Mouse (Mus musculus) limb, embryonic 12.5 days (tissue): ENCODE measurements around the gene Kmo. TPM values are rescaled to one million over a fixed set of nuclear protein-coding genes. Genes with fewer than 3 reads are reported as not detected.

Experiments
- ATAC-seq: fragments of 200-750 bp; cut with Nextera tagmentation; 2 replicates; pipeline ENCODE4 v1.8.0; 2017; ENCODE audit warnings: low read depth, moderate TSS enrichment; ENCODE audit not compliant: insufficient number of reproducible peaks, insufficient read depth, low FRiP score, low TSS enrichment
- H3K27ac ChIP-seq: fragments of 300-500 bp; sonication (generic); 2 replicates; pipeline ENCODE4 v1.5.1; 2016; ENCODE audit warnings: mild to moderate bottlenecking, moderate library complexity
- H3K27me3 ChIP-seq: fragments of 300-500 bp; sonication (generic); 2 replicates; pipeline ENCODE4 v1.6.1; 2016; ENCODE audit warnings: mild to moderate bottlenecking, moderate library complexity
- H3K36me3 ChIP-seq: fragments of 300-500 bp; sonication (generic); 2 replicates; pipeline ENCODE4 v1.6.1; 2016; ENCODE audit warnings: mild to moderate bottlenecking, moderate library complexity
- H3K4me1 ChIP-seq: fragments of 300-500 bp; sonication (generic); replicated peaks from 2 replicates; pipeline ENCODE4 v1.6.1; 2016
- H3K4me2 ChIP-seq: fragments of 300-500 bp; sonication (generic); 2 replicates; pipeline ENCODE4 v1.6.1; 2016; ENCODE audit warnings: mild to moderate bottlenecking, moderate library complexity
- H3K4me3 ChIP-seq: fragments of 300-500 bp; sonication (generic); replicated peaks from 2 replicates; pipeline ENCODE4 v1.5.1; 2016; ENCODE audit warnings: mild to moderate bottlenecking
- H3K9ac ChIP-seq: fragments of 300-500 bp; sonication (generic); replicated peaks from 2 replicates; pipeline ENCODE4 v1.6.1; 2016; ENCODE audit warnings: mild to moderate bottlenecking, moderate library complexity
- H3K9me3 ChIP-seq: fragments of 300-500 bp; sonication (generic); 2 replicates; pipeline ENCODE4 v1.6.1; 2016; ENCODE audit warnings: mild to moderate bottlenecking, moderate library complexity
- WGBS: fragments of 180-500 bp; shearing (Covaris S2); methylation state at CpG from one replicate; pipeline ENCODE4 v1.1.7; 2016; 5-methylcytosine and 5-hydroxymethylcytosine counted together
- polyA plus RNA-seq: library from polyadenylated mRNA; unstranded; fragments of >200 nt; fragmentation: Nextera tagmentation; extraction: Ambion mirVana; gene quantifications from 2 replicates; pipeline ENCODE4 v1.2.1, GENCODE M21; 2016

The Kmo gene
- polyA plus RNA-seq, 1 experiment from 2014 or later = 0.26 TPM

- H3K4me3 ChIP-seq = no peak overlapping the region
- H3K9ac ChIP-seq = no peak overlapping the region
- H3K4me2 ChIP-seq = no peak overlapping the region
- peaks cover 86% of the 10 kb centered on the region for H3K36me3 ChIP-seq
- H3K9me3 ChIP-seq = no peaks in the 10 kb centered on the region
- no peaks in the 10 kb centered on the region for H3K4me1 ChIP-seq
- H3K27me3 ChIP-seq = no peaks in the 10 kb centered on the region
- no peak overlapping the region for H3K27ac ChIP-seq
- 91% methylated on average over 6 of the region's 6 CpGs for WGBS
- no peak for ATAC-seq
These were observed 12.9 kb upstream of the Kmo start for GRCm38 (mm10) chr1:175607308-175607707.

- Histone ChIP-seq H3K9me3 (no peaks in the 10 kb centered on the region), H3K36me3 (peaks cover 87% of the 10 kb centered on the region), H3K4me2 (no peak overlapping the region), H3K9ac (no peak overlapping the region), H3K4me3 (no peak overlapping the region), H3K27ac (no peak overlapping the region), H3K27me3 (no peaks in the 10 kb centered on the region), H3K4me1 (no peaks in the 10 kb centered on the region)
- 93% methylated on average over 18 of the region's 18 CpGs for WGBS
- no peak for ATAC-seq
These were observed 12.2 kb upstream of the Kmo start for GRCm38 (mm10) chr1:175607838-175608585.

- H3K9me3 ChIP-seq = no peaks in the 10 kb centered on the region
- H3K27ac ChIP-seq = no peak overlapping the region
- H3K9ac ChIP-seq = no peak overlapping the region
- H3K36me3 ChIP-seq = peaks cover 87% of the 10 kb centered on the region
- H3K27me3 ChIP-seq = no peaks in the 10 kb centered on the region
- WGBS = 88% methylated on average over 3 of the region's 3 CpGs
- no peaks in the 10 kb centered on the region for H3K4me1 ChIP-seq
- no peak overlapping the region for H3K4me3 ChIP-seq
- H3K4me2 ChIP-seq = no peak overlapping the region
- no peak for ATAC-seq
These were observed 11.5 kb upstream of the Kmo start for GRCm38 (mm10) chr1:175608708-175609107.

GRCm38 (mm10) chr1:175614992-175615391 is 5.2 kb upstream of the Kmo start:
- H3K9me3 ChIP-seq = no peaks in the 10 kb centered on the region
- ATAC-seq = no peak
- no peaks in the 10 kb centered on the region for H3K4me1 ChIP-seq
- 92% methylated on average over 9 of the region's 9 CpGs for WGBS
- H3K4me2 ChIP-seq = no peak overlapping the region
- H3K9ac ChIP-seq = no peak overlapping the region
- no peaks in the 10 kb centered on the region for H3K27me3 ChIP-seq
- no peak overlapping the region for H3K4me3 ChIP-seq
- H3K27ac ChIP-seq = no peak overlapping the region
- H3K36me3 ChIP-seq = peaks cover 83% of the 10 kb centered on the region

GRCm38 (mm10) chr1:175623656-175624055 is 3.5 kb downstream of the Kmo start:
- Histone ChIP-seq H3K4me3 (no peak overlapping the region), H3K9me3 (no peaks in the 10 kb centered on the region), H3K4me1 (peaks cover 9% of the 10 kb centered on the region; the same call in 1 of the 2 replicates), H3K9ac (no peak overlapping the region), H3K4me2 (no peak overlapping the region), H3K27ac (no peak overlapping the region), H3K36me3 (peaks cover 9% of the 10 kb centered on the region), H3K27me3 (no peaks in the 10 kb centered on the region)
- no peak for ATAC-seq
- WGBS = 92% methylated on average over 6 of the region's 6 CpGs

- H3K4me3 ChIP-seq = peak within 1 kb of the TSS; percentile 68
- no peaks in the 10 kb centered on the region for H3K9me3 ChIP-seq
- no peaks in the 10 kb centered on the region for H3K27me3 ChIP-seq
- peak within 1 kb of the TSS; percentile 68 for H3K4me2 ChIP-seq
- peak within 1 kb of the TSS; percentile 90 for H3K27ac ChIP-seq
- no peaks in the 10 kb centered on the region for H3K36me3 ChIP-seq
- peak; percentile 100 for ATAC-seq
- peaks cover 9% of the 10 kb centered on the region; the same call in 1 of the 2 replicates for H3K4me1 ChIP-seq
- under 1% methylated on average over 58 of the region's 58 CpGs for WGBS
- peak within 1 kb of the TSS; percentile 85 for H3K9ac ChIP-seq
These were observed 5.2 kb downstream of the Kmo start, which contains the start of gene Fh1 for GRCm38 (mm10) chr1:175625257-175625879. TSS of gene Fh1 (minus strand) at chr1:175625635.

GRCm38 (mm10) chr1:175625990-175626692 is 6.0 kb downstream of the Kmo start:
- no peaks in the 10 kb centered on the region for H3K27me3 ChIP-seq
- H3K4me2 ChIP-seq = peak overlapping the region; percentile 60
- peak overlapping the region; percentile 68 for H3K4me3 ChIP-seq
- no peaks in the 10 kb centered on the region for H3K9me3 ChIP-seq
- H3K4me1 ChIP-seq = peaks cover 9% of the 10 kb centered on the region; the same call in 1 of the 2 replicates
- no peaks in the 10 kb centered on the region for H3K36me3 ChIP-seq
- peak overlapping the region; percentile 90 for H3K27ac ChIP-seq
- peak overlapping the region; percentile 52; the same call in 1 of the 2 replicates for H3K9ac ChIP-seq
- peak; percentile 14; the same call in 1 of the 2 replicates for ATAC-seq
- 82% methylated on average over 1 of the region's 1 CpGs for WGBS

GRCm38 (mm10) chr1:175629248-175629647 is 9.1 kb downstream of the Kmo start:
- Histone ChIP-seq H3K9me3 (no peaks in the 10 kb centered on the region), H3K27me3 (no peaks in the 10 kb centered on the region), H3K4me1 (peaks cover 5% of the 10 kb centered on the region; the same call in 1 of the 2 replicates), H3K27ac (no peak overlapping the region), H3K4me2 (no peak overlapping the region), H3K9ac (no peak overlapping the region), H3K36me3 (no peaks in the 10 kb centered on the region), H3K4me3 (no peak overlapping the region)
- WGBS = 83% methylated on average over 6 of the region's 6 CpGs
- no peak for ATAC-seq

- Histone ChIP-seq H3K27ac (no peak overlapping the region), H3K36me3 (no peaks in the 10 kb centered on the region), H3K4me1 (no peaks in the 10 kb centered on the region), H3K4me2 (no peak overlapping the region), H3K9ac (no peak overlapping the region), H3K4me3 (no peak overlapping the region), H3K27me3 (no peaks in the 10 kb centered on the region), H3K9me3 (no peaks in the 10 kb centered on the region)
- WGBS = 90% methylated on average over 5 of the region's 5 CpGs
- no peak for ATAC-seq
These were observed 10.2 kb downstream of the Kmo start for GRCm38 (mm10) chr1:175630345-175630744.

- Histone ChIP-seq H3K27me3 (no peaks in the 10 kb centered on the region), H3K36me3 (no peaks in the 10 kb centered on the region), H3K9ac (no peak overlapping the region), H3K27ac (no peak overlapping the region), H3K9me3 (no peaks in the 10 kb centered on the region), H3K4me1 (no peaks in the 10 kb centered on the region), H3K4me2 (no peak overlapping the region), H3K4me3 (no peak overlapping the region)
- ATAC-seq = no peak
- WGBS = 82% methylated on average over 3 of the region's 3 CpGs
These were observed 10.9 kb downstream of the Kmo start for GRCm38 (mm10) chr1:175631080-175631479.

- Histone ChIP-seq H3K4me2 (no peak overlapping the region), H3K4me1 (no peaks in the 10 kb centered on the region), H3K9me3 (no peaks in the 10 kb centered on the region), H3K27ac (no peak overlapping the region), H3K36me3 (no peaks in the 10 kb centered on the region), H3K27me3 (no peaks in the 10 kb centered on the region), H3K9ac (no peak overlapping the region), H3K4me3 (no peak overlapping the region)
- WGBS = 75% methylated on average over 10 of the region's 10 CpGs
- no peak for ATAC-seq
These were observed 11.6 kb downstream of the Kmo start for GRCm38 (mm10) chr1:175631721-175632221.
